Mouse (Mus musculus) left cerebral cortex, postnatal 25 days (tissue): ENCODE results near the gene Oasl1. TPM values are rescaled to one million over a fixed set of nuclear protein-coding genes. Genes with fewer than 3 reads are reported as not detected.
"Not testable (repeated sequence)": the region's sequence is repeated elsewhere in the genome, so short reads cannot be mapped to it uniquely, and the experiment has no call there.

Experiments used
- DNase-seq, 2 experiments: peaks; one replicate each; pipeline ENCODE4 v3.0.0; 2022; ENCODE audit warnings: low spot score in 2 of 2, mixed read lengths in 1 of 2
- intact Hi-C: fragments of 180-260 bp; cut with DNase I; formaldehyde crosslinking; loops from one replicate; pipeline ENCODE4 v1.15.1; 2025
- total RNA-seq, 2 experiments: library from RNA; stranded (reverse); gene quantifications; 2 replicates each; pipeline ENCODE4 v1.2.3; 2021

Oasl1 gene
- total RNA-seq, 2 experiments from 2014 or later: 0.50 TPM; not detected in 1

DNA sequence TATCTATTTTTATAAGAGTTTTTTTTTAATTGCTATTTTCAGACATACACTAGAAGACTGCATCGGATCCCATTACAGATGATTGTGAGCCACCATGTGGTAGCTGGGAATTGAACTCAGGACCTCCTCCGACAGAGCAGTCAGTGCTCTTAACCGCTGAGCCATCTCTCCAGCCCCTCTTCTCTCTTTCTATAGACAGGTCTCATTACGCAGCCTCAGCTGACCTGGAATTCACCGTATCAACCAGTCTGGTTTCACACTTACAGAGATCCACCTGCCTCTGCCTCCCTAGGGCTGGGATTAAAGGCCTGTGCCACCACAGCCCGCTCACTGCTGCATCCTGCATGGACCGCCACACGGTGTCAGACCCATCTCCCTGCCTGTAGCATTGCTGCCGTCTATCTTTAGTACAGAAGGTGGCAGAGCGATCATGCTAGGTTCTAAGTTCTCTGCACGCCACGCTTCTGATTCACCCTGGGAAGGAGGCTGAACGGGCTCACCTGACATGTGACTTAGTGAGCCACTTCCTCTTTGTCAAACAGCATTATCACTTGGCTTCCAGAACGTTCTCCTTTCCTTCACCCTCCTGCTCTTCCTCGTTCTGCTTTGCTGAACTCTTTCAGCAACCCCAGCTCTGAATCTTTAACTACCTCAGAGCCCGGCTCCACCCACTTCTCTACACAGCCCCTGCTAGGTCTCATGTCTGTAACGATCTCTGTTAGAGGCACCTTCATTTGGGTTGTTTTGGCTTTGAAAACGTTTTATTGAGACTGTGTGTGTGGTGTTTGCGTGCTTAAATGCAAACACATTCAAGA lies 1.3 kb upstream of the Oasl1 start:
- DNase-seq: peak in 1 of 2 experiments; percentile 15

GRCm38 (mm10) chr5:114922366-114922731 lies 691 bp upstream of the Oasl1 start:
- intact Hi-C loops: no loop called here
- no peak for DNase-seq

More for the DNA sequence above, 1.3 kb upstream of the Oasl1 start:
- intact Hi-C loops: no loop called here

GRCm38 (mm10) chr5:114926153-114926684 lies 3.2 kb downstream of the Oasl1 start:
- no peak for DNase-seq
- intact Hi-C loops: no loop called here

DNA sequence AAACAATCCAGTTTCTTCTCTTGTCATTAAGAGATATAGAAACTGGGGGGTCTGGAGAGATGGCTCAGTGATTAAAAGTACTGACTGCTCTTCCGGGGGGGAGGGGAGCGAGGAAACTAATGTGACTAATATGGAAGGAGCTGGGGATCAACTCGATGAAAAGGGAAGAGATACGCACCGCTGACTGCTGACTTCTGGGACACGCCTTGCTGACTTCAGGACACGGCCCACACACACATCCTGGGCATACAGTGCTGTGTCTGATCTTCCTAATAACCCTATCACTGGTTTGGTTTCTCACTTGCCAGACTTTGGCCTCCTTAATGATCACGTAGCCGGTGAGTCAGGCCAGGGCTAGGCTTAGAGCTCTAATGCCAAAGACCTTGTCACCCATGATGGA lies 3.7 kb downstream of the Oasl1 start:
- intact Hi-C loops: no loop called here
- DNase-seq: no peak

DNA sequence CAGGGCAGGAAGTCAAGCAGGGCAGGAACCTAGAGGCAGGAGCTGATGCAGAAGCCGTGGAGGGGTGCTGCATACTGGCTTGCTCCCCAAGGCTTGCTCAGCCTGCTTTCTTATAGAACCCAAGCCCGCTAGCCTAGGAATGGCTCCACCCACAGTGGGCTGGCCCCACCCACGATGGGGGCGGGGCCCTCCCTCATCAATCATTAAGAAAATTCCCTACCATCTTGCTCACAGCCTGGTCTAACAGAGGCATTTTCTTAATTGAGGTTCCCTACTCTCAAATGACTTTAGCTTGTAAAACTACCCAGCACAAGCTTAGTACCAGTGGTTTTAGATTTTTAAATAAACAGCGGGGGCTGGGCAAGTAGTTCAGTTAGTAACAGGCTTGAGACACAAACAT lies 8.6 kb downstream of the Oasl1 start:
- intact Hi-C loops: no loop called here
- DNase-seq: no peak

DNA sequence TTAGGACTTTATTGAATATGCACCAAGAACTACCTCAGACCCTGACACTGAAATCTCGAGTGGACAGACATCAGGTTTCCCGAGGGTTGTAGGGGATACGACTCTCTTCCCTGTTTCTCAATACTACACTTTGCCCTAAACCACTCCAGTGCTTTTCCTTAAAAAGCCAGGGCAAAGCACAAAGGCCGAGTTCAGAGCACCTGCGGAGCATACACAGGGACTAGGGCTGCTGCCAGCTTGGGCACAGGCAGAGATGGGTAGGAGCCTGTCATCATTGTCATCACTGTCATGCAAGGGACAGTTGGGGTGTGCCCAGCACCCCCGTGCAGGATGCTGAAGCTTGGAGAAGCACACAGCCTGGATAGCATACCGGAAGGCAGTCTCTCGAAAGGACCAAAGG lies 10.2 kb downstream of the Oasl1 start:
- intact Hi-C loops: no loop called here
- no peak for DNase-seq

DNA sequence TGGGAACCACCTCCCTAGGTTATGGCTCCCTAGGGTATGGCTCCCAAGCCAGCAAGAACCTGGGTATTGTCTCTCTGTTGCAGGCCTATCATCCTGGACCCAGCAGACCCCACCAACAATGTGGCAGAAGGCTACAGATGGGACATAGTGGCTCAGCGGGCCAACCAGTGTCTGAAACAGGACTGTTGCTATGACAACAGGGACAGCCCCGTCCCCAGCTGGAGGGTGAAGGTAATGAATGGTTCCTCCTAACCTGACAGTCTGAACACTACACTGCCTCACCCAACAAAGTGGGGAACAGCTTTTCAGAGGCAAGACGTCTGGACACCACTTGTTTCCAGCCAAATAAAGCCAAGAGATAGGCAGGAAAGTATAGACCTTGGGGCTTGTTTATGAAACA lies 12.8 kb downstream of the Oasl1 start:
- intact Hi-C loops: no loop called here
- DNase-seq: no peak

- intact Hi-C loops, DNase-seq: not testable (repeated sequence)
Observed at GRCm38 (mm10) chr5:114941138-114941537, 18.1 kb downstream of the Oasl1 start.

DNA sequence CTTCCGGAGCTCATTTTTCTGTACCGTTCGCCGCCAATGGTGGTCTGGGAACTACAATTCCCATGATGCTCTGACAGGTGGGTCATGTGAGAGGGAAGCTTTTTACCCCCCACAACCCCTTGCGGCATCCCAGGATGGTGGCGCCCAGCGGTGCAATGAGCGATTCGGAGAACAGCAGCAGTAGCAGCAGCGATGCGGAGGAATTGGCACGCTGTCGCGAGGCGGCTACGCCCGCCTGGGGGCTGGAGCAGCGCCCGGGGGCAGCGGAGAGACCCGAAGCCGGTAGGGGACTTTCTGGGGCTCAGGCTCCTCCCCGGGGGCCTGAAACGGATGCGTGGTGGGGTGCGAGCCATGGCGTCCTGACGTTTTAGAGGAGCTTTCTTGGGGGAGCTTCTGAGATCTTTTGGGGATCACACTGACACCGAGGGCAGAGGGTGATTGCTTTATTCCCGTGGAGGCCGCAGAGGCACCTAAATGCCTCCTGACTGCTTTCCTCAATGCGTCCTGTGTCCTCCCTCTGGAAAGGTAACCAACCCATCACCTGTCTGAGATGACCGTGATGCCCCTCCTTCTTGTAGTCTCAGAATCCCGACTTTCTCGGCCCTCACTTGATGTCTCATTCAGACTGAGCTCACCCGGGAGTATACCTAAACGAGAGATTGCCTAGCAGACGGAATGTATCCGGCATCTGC lies 19.2 kb downstream of the Oasl1 start, which contains the start of gene 2210016L21Rik:
TSS of gene 2210016L21Rik (plus strand) at position 85 of the 692 bp plus-strand sequence.
- DNase-seq: peak; percentile 87 to 93
- intact Hi-C loops: no loop called here

- DNase-seq: no peak
- intact Hi-C loops: no loop called here
Observed at GRCm38 (mm10) chr5:114942766-114943130, 19.7 kb downstream of the Oasl1 start.

DNA sequence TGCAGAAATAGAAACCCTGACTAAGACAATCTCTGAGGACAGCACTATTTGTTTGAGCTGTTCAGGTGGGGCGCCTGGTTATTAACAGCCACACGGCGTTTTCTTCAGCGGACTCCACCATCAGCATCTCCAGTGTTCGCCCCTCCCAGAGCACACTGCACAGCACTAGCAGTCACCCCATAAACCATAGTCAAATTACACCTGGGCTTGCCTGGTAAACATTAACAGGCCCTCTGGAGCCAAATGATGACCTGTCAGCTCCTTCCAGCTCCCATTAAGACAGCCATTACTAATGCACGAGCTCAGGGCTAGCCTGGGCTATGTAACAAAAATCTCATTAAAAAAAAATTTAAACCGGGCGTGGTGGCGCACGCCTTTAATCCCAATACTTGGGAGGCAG lies 22.0 kb downstream of the Oasl1 start:
- DNase-seq: no peak
- intact Hi-C loops: no loop called here

- intact Hi-C loops: no loop called here
- DNase-seq: no peak
Observed at GRCm38 (mm10) chr5:114948891-114949290, 25.9 kb downstream of the Oasl1 start.

DNA sequence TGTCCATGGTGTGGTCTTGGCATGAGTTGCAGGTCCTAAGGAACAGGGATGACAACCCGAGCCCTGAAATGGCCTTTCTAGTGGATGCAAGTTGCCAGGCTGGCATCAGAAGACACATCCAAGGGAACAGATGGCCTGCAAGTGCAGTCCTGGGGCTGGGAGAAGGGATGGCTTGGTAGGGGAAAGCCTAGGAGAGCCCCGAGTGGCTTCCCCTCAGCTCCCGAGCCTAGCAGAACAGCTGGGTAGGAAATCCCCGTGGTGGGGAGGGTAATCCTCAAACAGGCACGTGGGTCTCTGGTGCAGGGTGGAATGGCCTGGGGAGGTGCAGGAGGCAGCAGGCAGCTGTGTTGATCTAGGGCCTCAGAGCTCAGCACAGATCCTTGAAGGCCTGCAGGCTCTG lies 26.3 kb downstream of the Oasl1 start:
- intact Hi-C loops: no loop called here

DNA sequence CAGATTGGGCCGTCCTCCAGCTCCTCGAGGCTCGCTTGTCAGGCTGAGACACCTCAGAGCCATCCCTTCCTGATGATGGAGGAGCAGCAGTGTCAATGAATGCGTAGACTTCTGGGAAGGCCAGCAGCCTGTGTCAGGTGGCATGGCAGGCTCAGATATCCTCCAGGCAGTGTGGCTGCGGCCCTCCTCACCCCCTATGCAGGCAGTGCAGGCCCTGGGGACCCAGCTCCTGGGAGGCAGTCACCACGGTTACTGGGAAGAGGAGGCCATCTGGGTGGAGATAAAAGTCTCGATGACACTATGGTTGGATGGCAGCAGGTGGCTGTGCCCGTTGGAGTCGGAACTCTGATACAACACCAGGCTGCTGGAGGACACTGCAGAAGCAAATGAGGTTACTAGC lies 26.8 kb downstream of the Oasl1 start:
- intact Hi-C loops: no loop called here
- no peak for DNase-seq

More for the DNA sequence above, 26.3 kb downstream of the Oasl1 start:
- no peak for DNase-seq

DNA sequence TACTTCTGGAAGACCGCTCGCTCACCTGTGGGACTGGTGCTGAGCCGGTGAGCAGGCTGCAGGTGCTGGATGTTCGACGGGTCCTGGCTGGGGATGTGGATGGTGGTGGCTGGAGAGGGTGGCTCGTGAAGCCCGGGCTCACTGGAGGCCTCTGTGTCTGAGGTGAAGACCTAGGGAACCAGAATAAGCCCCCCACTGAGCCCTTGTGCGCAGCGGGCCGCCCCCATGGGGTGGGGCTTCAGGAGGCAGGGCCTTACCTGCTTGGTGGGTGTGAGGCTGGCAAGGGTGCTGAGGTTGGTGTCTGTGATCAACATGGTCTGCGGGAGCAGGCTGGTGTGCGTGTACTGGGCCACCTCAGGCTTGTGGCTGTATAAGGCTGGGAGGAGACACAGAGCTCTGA lies 27.6 kb downstream of the Oasl1 start:
- DNase-seq: no peak
- intact Hi-C loops: no loop called here

DNA sequence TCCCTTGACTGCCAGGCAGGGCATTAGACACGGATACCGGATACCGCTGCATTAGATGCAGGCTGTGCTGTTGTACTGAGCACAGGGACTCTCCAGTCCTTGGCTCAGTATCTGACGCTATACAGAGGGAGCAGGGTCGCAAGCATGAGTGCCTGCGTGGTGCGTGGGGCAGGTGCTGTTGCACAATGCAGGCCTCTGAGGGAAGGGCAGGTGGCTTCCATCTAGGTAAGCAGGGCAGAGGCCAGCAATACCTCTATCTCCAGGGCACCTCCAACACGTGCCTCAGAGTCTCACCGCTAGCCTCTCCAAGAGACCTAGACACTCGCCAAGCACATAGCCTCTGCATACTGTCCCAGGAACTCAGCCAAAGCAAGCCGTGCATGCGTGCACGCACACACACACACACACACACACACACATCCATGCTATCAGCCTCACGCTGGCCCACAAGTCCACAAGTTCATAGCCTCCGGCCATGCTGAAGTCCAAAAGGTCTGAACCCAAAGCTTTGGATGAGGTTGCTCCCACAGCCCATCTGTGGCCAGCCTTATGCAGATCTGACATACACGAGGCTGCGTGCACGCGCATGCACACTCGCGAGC lies 28.3 kb downstream of the Oasl1 start:
- no peak for DNase-seq
- intact Hi-C loops: no loop called here

- intact Hi-C loops: no loop called here
- DNase-seq: no peak
Observed at GRCm38 (mm10) chr5:114953326-114953725, 30.3 kb downstream of the Oasl1 start.

DNA sequence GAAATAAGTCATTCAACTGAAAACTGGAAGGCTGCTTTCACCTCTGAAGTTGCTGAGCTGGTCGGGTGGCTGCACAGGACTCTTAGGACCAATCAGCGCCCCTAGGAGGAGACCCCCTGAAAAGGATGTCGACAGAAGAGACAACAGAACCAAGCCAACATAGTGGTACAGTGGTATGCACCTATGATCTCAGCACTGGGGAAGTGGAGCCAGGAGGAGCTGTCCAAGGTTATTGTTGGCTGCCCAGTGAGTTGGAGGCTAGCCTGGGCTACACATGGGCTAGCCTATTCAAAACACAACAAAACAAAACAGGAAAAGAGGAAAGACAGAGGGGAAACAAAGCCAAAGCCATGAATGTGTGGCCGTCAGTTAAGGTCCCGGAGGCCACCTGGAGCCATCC lies 35.0 kb downstream of the Oasl1 start:
- intact Hi-C loops: no loop called here

DNA sequence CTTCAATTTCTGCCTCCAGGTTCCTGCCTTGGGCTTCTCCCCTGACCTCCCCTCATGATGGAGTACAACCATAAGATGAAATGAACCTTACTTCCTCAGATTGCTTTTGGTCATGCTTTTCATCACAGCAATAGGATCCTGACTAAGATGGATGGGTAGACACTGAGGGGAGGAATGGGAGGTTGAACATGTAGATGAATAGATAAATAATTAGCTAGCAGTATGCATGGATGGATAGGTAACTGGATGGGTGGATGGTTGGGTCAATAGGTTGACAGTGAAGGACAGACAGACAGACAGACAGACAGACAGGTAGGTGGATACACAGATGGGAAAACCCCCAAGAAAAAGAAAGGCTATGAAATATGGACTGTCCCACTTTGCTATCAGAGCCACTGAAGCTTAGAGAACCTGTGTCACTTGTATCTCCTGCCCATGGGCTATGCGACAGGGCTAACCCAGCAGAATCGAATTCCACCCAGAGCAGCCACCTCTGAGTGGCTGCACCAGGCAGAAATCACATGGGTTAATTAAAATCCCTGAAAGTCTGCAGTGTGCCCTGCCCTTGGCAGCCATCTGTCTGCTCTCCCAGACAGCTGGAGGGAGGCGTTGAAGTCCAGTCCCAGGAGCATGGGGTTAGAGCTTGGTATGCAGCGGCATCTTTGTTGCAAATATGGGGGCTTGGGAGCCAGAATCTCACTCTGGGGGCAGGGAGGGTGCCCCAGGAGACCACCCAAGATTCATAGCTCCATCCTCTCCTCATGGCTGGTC lies 38.7 kb downstream of the Oasl1 start:
- DNase-seq: no peak
- intact Hi-C loops: no loop called here

More for the DNA sequence above, 35.0 kb downstream of the Oasl1 start:
- DNase-seq: no peak
